Mouse (Mus musculus) bone marrow, adult 2 months (tissue): ENCODE results near the gene Ackr3.

Source experiments
- CTCF ChIP-seq: fragments of 200-500 bp; IDR thresholded peaks from 2 replicates; pipeline ENCODE4 v1.5.1; 2011; ENCODE audit warnings: low read length, control low read depth; ENCODE audit not compliant: control insufficient read depth, insufficient read depth
- POLR2A ChIP-seq: fragments of 200-500 bp; IDR thresholded peaks from 2 replicates; pipeline ENCODE4 v1.6.1; 2011; ENCODE audit warnings: low read depth, mild to moderate bottlenecking, control low read depth, low read length, borderline replicate concordance; ENCODE audit not compliant: control insufficient read depth

GRCm38 (mm10) chr1:90201655-90202054 lies 2.1 kb upstream of the Ackr3 start:
- TF ChIP-seq CTCF, result no peak
- no peak for TF ChIP-seq POLR2A
